Mouse (Mus musculus): ENCODE measurements around the gene Homez. TPM values are rescaled to one million over a fixed set of nuclear protein-coding genes. Genes with fewer than 3 reads are reported as not detected.

Gene Homez
- polyA plus RNA-seq, 1 experiment from 2014 or later, result 9.4 TPM

DNA sequence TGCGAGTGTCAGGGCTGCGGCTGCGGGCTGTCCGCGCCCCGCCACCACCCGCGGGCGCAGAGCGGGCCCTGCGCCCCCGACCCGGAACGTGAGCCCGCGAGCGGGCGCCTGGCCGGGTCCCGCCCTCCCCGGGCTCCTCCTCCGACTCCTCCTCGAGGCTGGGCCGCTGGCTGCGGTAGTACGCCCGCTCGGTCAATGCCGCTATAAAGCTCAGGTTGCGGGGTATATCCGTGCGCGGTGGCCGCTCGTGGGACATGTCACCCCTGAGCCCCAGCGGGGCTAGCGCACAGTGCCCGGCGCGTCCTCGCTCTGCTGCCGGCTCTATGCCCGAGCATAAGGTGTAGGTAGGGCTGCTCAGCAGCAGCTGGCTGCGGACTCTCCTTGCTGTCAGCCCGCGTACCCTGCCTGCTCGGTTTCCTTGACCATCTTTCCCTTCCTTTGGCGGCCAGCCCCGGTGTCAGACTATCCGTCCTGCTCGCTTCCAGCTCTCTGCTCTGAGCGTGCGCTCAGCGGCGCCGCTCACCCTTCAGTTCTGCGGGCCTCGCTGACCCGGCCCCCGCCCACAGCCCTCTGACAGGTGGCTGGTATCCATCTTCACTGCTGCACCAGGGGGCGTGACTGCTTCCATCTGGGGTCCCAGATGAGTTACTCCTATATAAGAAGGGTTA is 6.4 kb upstream of the Homez start, which contains the start of gene Ppp1r3e:
Gene Ppp1r3e (minus strand): TSS at position 503 of the 668 bp plus-strand sequence.
- Histone ChIP-seq H3K9me3 (ENCODE audit: control insufficient read depth, low read length) (no peaks in the 10 kb centered on the region), H3K27ac (replicated peaks; ENCODE audit: low read depth, low read length) (peak within 1 kb of the TSS; percentile 95), H3K27me3 (ENCODE audit: control insufficient read depth, insufficient read depth, low read length) (no peaks in the 10 kb centered on the region), H3K9ac (replicated peaks; ENCODE audit: low read length) (peak within 1 kb of the TSS; percentile 91), H3K36me3 (ENCODE audit: control insufficient read depth, insufficient read depth, low read length) (no peaks in the 10 kb centered on the region), H3K4me3 (replicated peaks; ENCODE audit: low read depth, low read length) (peak within 1 kb of the TSS; percentile 72), H3K4me2 (ENCODE audit: low read length) (peak within 1 kb of the TSS; percentile 97), H3K4me1 (ENCODE audit: control insufficient read depth, insufficient read depth, low read length) (peaks cover 7% of the 10 kb centered on the region)
- DNase-seq (peak; percentile 78), ATAC-seq (ENCODE audit: low FRiP score, low TSS enrichment) (peak; percentile 73)
- WGBS, result under 1% methylated on average over 60 of the region's 61 CpGs

DNA sequence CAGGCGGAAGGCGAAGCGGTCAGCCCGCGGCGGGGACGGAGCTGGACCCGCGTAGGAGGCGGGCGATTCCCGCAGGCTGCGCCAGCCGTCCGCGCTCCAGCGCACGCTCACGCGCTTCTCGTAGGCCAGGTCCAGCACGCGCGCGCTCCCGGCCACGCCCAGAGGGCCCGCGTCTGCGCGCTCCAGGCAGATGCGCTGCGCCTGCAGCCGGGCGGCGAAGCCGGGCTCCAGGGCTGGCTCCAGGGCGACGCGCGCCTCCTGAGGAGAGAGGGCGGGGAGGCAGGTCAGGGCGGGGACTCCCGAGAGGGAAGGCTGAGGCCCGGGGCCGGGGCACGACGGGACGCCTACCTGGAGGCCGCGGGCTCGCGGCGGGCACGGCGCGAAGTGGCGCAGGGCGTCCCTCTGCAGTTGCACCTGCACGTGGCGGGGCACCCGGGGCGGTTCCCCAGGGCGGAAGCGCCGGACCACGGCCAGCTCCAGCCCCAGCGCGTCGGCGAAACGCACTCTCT is 5.8 kb upstream of the Homez start:
- 0% methylated on average over 69 of the region's 72 CpGs for WGBS
- H3K36me3 ChIP-seq (ENCODE audit: control insufficient read depth, insufficient read depth, low read length), result no peaks in the 10 kb centered on the region
- H3K4me1 ChIP-seq (ENCODE audit: control insufficient read depth, insufficient read depth, low read length), result peaks cover 7% of the 10 kb centered on the region
- DNase-seq, result peak; percentile 97
- H3K4me2 ChIP-seq (ENCODE audit: low read length), result peak overlapping the region; percentile 97
- no peaks in the 10 kb centered on the region for H3K9me3 ChIP-seq (ENCODE audit: control insufficient read depth, low read length)
- peak overlapping the region; percentile 91 for H3K9ac ChIP-seq (replicated peaks; ENCODE audit: low read length)
- H3K27me3 ChIP-seq (ENCODE audit: control insufficient read depth, insufficient read depth, low read length), result no peaks in the 10 kb centered on the region
- H3K4me3 ChIP-seq (replicated peaks; ENCODE audit: low read depth, low read length), result peak overlapping the region; percentile 72
- peak; percentile 91 for ATAC-seq (ENCODE audit: low FRiP score, low TSS enrichment)
- peak overlapping the region; percentile 95 for H3K27ac ChIP-seq (replicated peaks; ENCODE audit: low read depth, low read length)

DNA sequence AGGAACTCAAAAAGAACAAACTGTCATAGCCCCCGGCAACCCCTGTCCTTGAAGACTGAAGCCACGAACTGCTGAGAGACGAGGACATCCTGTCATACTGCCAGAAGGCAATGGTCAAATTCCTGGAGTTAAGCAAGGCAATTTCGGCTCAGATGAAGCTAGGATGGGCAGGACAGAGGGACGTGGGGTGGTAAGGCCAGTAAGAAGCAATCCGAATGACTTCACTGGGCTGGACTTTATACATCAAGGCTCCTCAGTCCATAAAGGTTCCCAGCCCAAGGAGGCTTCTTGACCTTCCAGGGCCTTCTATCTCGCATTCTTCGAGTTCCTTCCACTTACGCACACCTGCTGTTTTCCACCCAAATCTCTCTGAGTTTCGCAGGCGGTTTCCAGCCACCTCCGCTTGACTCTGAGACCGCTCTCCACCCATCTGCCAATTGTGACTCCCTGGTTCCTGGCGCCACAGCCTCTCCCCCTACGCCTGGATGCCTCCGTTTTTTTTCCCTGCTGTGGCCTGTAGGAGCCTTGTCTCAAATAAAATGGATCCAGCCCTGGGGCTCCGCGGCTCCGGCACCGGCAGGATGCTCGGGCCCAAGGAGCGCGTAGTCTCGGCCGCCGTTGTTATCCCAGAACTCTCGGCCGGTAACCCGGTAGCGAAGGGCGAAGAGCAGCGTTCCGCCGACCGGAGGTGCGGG is 5.2 kb upstream of the Homez start:
- Histone ChIP-seq H3K36me3 (ENCODE audit: control insufficient read depth, insufficient read depth, low read length) (no peaks in the 10 kb centered on the region), H3K27me3 (ENCODE audit: control insufficient read depth, insufficient read depth, low read length) (no peaks in the 10 kb centered on the region), H3K4me2 (ENCODE audit: low read length) (peak overlapping the region; percentile 97), H3K9ac (replicated peaks; ENCODE audit: low read length) (peak overlapping the region; percentile 91), H3K4me3 (replicated peaks; ENCODE audit: low read depth, low read length) (peak overlapping the region; percentile 72), H3K27ac (replicated peaks; ENCODE audit: low read depth, low read length) (peak overlapping the region; percentile 95), H3K9me3 (ENCODE audit: control insufficient read depth, low read length) (no peaks in the 10 kb centered on the region), H3K4me1 (ENCODE audit: control insufficient read depth, insufficient read depth, low read length) (peaks cover 7% of the 10 kb centered on the region)
- DNase-seq (no peak), ATAC-seq (ENCODE audit: low FRiP score, low TSS enrichment) (peak; percentile 32; the same call in 1 of the 2 replicates)
- WGBS, result 2% methylated on average over 36 of the region's 36 CpGs

DNA sequence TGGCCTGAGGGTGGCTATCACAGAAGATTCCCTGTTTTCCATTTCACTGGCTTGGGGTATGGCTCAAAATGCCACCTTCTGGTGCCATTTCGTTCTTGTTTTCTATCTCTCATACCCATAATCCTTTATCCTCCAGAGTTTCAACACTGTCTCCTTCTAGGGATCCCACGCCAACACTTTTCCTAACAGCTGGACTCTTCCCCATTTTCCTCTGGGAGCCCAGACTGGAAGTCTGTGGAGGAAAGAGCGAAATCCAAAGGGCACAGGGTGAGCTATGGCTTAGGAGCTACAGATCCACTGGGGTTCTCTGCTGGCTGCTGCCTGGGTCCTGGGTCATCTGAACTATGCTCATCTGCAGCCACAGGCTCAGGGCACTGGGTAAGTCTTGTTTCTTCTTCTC is 3.4 kb upstream of the Homez start:
- no peak for DNase-seq
- Histone ChIP-seq H3K4me1 (ENCODE audit: control insufficient read depth, insufficient read depth, low read length) (peaks cover 7% of the 10 kb centered on the region), H3K4me3 (replicated peaks; ENCODE audit: low read depth, low read length) (no peak overlapping the region), H3K27ac (replicated peaks; ENCODE audit: low read depth, low read length) (no peak overlapping the region), H3K27me3 (ENCODE audit: control insufficient read depth, insufficient read depth, low read length) (no peaks in the 10 kb centered on the region), H3K4me2 (ENCODE audit: low read length) (no peak overlapping the region), H3K9me3 (ENCODE audit: control insufficient read depth, low read length) (no peaks in the 10 kb centered on the region), H3K36me3 (ENCODE audit: control insufficient read depth, insufficient read depth, low read length) (no peaks in the 10 kb centered on the region), H3K9ac (replicated peaks; ENCODE audit: low read length) (no peak overlapping the region)
- ATAC-seq (ENCODE audit: low FRiP score, low TSS enrichment), result no peak
- WGBS, result 94% methylated on average over 3 of the region's 3 CpGs

DNA sequence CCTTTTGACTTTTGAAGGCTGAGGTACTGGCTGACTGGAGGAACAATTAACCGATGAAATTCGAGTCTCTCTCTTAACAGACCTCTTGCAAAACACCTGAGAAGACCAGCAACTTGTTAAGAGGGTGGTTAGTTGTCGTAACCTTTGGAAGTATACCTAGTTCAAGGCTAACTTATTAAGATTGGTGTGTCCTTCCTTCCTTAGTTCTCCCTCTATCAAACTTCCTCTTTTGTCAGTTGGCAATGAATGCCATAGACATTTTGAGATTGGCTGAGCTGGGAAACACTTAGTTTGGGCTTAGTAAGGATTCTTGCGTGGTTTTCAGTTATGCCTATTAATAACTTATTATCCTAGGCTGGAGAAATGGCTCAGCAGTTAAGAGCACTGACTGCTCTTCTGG is 2.7 kb downstream of the Homez start:
- peaks cover 4% of the 10 kb centered on the region for H3K4me1 ChIP-seq (ENCODE audit: control insufficient read depth, insufficient read depth, low read length)
- 86% methylated on average over 4 of the region's 4 CpGs for WGBS
- H3K27ac ChIP-seq (replicated peaks; ENCODE audit: low read depth, low read length), result no peak overlapping the region
- H3K4me3 ChIP-seq (replicated peaks; ENCODE audit: low read depth, low read length), result no peak overlapping the region
- ATAC-seq (ENCODE audit: low FRiP score, low TSS enrichment) (no peak), DNase-seq (no peak)
- no peaks in the 10 kb centered on the region for H3K9me3 ChIP-seq (ENCODE audit: control insufficient read depth, low read length)
- H3K27me3 ChIP-seq (ENCODE audit: control insufficient read depth, insufficient read depth, low read length), result no peaks in the 10 kb centered on the region
- H3K36me3 ChIP-seq (ENCODE audit: control insufficient read depth, insufficient read depth, low read length), result no peaks in the 10 kb centered on the region
- H3K9ac ChIP-seq (replicated peaks; ENCODE audit: low read length), result no peak overlapping the region
- no peak overlapping the region for H3K4me2 ChIP-seq (ENCODE audit: low read length)

DNA sequence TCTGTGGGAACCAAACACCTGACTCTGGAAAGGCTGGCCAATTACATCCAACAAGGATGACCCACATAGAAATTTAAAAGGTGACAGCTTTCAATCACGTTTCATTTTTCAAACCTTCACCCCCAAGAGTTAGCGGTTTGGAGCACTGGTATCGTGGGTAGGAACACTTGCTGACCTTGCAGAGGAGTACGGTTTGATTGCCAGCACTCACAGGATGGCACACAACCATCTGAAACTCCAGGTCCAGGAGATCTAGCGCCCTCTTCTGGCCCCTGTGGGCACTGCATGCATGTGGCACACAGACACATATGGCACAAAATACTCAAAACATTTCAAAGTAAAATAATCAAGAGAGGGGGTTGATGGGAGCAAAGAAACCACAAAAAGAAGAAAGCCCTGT is 3.8 kb downstream of the Homez start:
- DNase-seq (no peak), ATAC-seq (ENCODE audit: low FRiP score, low TSS enrichment) (no peak)
- Histone ChIP-seq H3K4me1 (ENCODE audit: control insufficient read depth, insufficient read depth, low read length) (peaks cover 4% of the 10 kb centered on the region), H3K36me3 (ENCODE audit: control insufficient read depth, insufficient read depth, low read length) (no peaks in the 10 kb centered on the region), H3K9me3 (ENCODE audit: control insufficient read depth, low read length) (no peaks in the 10 kb centered on the region), H3K4me3 (replicated peaks; ENCODE audit: low read depth, low read length) (no peak overlapping the region), H3K9ac (replicated peaks; ENCODE audit: low read length) (no peak overlapping the region), H3K4me2 (ENCODE audit: low read length) (no peak overlapping the region), H3K27me3 (ENCODE audit: control insufficient read depth, insufficient read depth, low read length) (no peaks in the 10 kb centered on the region), H3K27ac (replicated peaks; ENCODE audit: low read depth, low read length) (no peak overlapping the region)
- WGBS, result 51% methylated on average over 5 of the region's 5 CpGs

DNA sequence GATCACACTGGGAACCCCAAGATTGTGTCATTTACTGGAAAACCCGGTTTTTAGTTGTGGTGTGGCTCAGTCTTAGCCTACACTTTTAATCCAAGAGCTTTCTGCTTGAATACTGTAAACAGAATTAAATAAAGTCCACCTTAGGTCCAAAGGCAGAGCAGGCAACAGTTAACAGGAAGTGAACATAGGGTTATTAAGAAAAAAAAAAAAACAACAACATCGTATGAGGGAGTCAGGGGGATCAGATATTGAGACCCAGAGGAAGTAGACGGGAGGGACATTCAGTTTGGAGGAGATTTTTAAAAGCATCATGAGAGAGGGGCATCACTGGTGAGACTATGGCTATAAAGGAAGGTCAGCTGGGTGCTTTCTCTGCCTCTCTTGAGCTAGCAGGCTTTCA is 4.5 kb downstream of the Homez start:
- no peak overlapping the region for H3K9ac ChIP-seq (replicated peaks; ENCODE audit: low read length)
- no peak overlapping the region for H3K4me2 ChIP-seq (ENCODE audit: low read length)
- no peaks in the 10 kb centered on the region for H3K9me3 ChIP-seq (ENCODE audit: control insufficient read depth, low read length)
- peaks cover 4% of the 10 kb centered on the region for H3K4me1 ChIP-seq (ENCODE audit: control insufficient read depth, insufficient read depth, low read length)
- ATAC-seq (ENCODE audit: low FRiP score, low TSS enrichment) (no peak), DNase-seq (no peak)
- H3K36me3 ChIP-seq (ENCODE audit: control insufficient read depth, insufficient read depth, low read length), result no peaks in the 10 kb centered on the region
- WGBS, result 73% methylated on average over 3 of the region's 3 CpGs
- H3K4me3 ChIP-seq (replicated peaks; ENCODE audit: low read depth, low read length), result no peak overlapping the region
- no peak overlapping the region for H3K27ac ChIP-seq (replicated peaks; ENCODE audit: low read depth, low read length)
- H3K27me3 ChIP-seq (ENCODE audit: control insufficient read depth, insufficient read depth, low read length), result no peaks in the 10 kb centered on the region

DNA sequence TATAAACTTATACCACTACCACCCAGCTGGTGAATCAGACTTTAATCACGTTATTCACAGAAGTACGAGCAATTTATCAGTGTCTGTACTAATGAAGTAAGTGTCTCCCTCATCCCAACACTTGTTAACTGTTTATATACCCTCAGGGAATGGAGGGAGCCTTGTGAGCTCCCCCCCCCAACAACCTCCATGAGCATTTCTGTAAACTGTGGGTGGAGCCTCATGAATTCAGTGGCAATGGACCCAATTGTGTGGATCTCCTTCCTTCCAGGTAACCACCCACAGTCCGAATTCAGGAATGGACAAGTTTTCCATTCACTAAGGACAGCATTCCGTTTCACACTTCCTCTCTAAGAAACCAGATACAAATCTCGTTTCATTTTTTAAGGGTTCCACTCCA is 5.1 kb downstream of the Homez start:
- Histone ChIP-seq H3K36me3 (ENCODE audit: control insufficient read depth, insufficient read depth, low read length) (no peaks in the 10 kb centered on the region), H3K9ac (replicated peaks; ENCODE audit: low read length) (no peak overlapping the region), H3K4me3 (replicated peaks; ENCODE audit: low read depth, low read length) (no peak overlapping the region), H3K27ac (replicated peaks; ENCODE audit: low read depth, low read length) (no peak overlapping the region), H3K4me2 (ENCODE audit: low read length) (no peak overlapping the region), H3K27me3 (ENCODE audit: control insufficient read depth, insufficient read depth, low read length) (no peaks in the 10 kb centered on the region), H3K9me3 (ENCODE audit: control insufficient read depth, low read length) (no peaks in the 10 kb centered on the region), H3K4me1 (ENCODE audit: control insufficient read depth, insufficient read depth, low read length) (peaks cover 4% of the 10 kb centered on the region)
- 90% methylated on average over 5 of the region's 5 CpGs for WGBS
- ATAC-seq (ENCODE audit: low FRiP score, low TSS enrichment) (no peak), DNase-seq (no peak)

Measured in midbrain, embryonic 14.5 days (tissue).